Mouse (Mus musculus) megakaryocyte, embryonic 14.5 days (primary cell): ENCODE results near the gene Klhl42. TPM values are rescaled to one million over a fixed set of nuclear protein-coding genes. Genes with fewer than 3 reads are reported as not detected.

Experiments used
- H3K27me3 ChIP-seq: replicated peaks from 2 replicates; pipeline ENCODE3; 2012; ENCODE audit warnings: inconsistent platforms
- H3K36me3 ChIP-seq: replicated peaks from 2 replicates; pipeline ENCODE3; 2012; ENCODE audit warnings: low read length, inconsistent platforms, mixed read lengths
- H3K4me1 ChIP-seq: 2 replicates; pipeline ENCODE4 v1.6.1; 2012; ENCODE audit warnings: inconsistent platforms
- H3K4me3 ChIP-seq: replicated peaks from 2 replicates; pipeline ENCODE3; 2012; ENCODE audit warnings: moderate library complexity, mild to moderate bottlenecking, inconsistent platforms
- H3K9me3 ChIP-seq: 2 replicates; pipeline ENCODE4 v1.6.1; 2012; ENCODE audit warnings: inconsistent platforms
- FLI1 ChIP-seq: IDR thresholded peaks from 2 replicates; pipeline ENCODE4 v1.6.1; 2012; ENCODE audit warnings: low read length, inconsistent platforms, mixed read lengths
- GATA1 ChIP-seq: IDR thresholded peaks from 3 replicates; pipeline ENCODE4 v1.6.1; 2012; ENCODE audit warnings: mixed read lengths, low read length, inconsistent platforms, borderline replicate concordance
- polyA plus RNA-seq: library from polyadenylated mRNA; stranded (reverse); fragments of >175 nt; gene quantifications from 2 replicates; pipeline ENCODE4 v1.2.3, GENCODE M21; 2012; ENCODE audit warnings: low replicate concordance; ENCODE audit not compliant: insufficient read depth

Klhl42 gene
- polyA plus RNA-seq, 1 experiment: 1.7 TPM

DNA sequence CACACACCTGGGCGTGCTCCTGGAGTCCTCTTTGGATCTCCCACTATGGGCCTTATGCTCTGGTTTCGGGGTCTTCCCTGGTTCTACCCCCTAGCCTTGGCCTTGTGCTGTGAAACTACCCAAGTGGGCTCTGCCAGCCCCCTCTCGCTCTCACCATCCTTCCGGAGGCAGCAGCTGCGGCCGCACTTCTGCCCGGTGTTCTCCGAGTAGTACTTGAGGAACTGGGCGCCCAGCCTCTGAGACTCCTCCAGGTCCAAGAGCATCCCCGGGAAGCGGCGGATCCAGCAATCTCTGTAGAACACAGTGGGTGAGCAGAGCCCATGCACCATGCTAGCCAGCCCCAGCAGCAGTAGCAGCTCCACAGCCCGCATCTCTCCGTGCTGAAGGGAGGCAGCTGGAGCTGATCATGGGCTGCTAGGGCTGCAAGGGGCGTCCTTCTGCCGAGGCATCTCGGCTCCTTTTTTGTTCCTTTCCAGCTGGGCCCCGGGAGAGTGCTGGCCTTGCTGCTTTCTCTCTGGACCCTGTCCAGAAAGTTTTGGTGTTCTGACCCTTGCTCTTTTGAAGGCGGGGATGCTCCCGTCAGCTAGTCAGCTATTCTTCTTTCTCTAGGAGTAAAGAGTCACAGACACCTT lies 4.5 kb upstream of the Klhl42 start, which contains the start of gene Mansc4:
Mansc4 (minus strand) TSS at position 439 of the 632 bp plus-strand sequence.
- H3K4me1 ChIP-seq: peaks cover 24% of the 10 kb centered on the region
- TF ChIP-seq GATA1: no peak
- H3K36me3 ChIP-seq: no peaks in the 10 kb centered on the region
- no peak within 1 kb of the TSS for H3K4me3 ChIP-seq
- no peaks in the 10 kb centered on the region for H3K9me3 ChIP-seq
- no peaks in the 10 kb centered on the region for H3K27me3 ChIP-seq

DNA sequence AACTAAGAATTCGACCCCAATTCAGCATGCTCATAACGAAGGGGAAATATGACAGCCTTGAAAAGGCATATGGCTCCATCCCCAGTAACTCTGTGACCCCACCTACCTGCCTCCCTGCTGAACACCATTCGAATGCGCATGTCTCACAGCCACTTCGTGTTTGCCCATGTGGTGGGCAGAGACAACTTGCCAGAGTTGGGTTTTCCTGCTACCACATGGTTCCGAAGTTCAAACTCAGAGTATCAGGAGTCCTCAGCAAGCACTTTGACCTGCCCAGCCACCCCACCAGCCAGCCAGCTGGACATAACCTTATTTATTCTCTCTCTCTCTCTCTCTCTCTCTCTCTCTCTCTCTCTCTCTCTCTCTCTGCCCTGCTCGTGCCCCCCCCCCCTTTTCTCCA lies 3.4 kb upstream of the Klhl42 start:
- no peak overlapping the region for H3K4me3 ChIP-seq
- TF ChIP-seq GATA1 (no peak), FLI1 (no peak)
- H3K36me3 ChIP-seq: no peaks in the 10 kb centered on the region
- no peaks in the 10 kb centered on the region for H3K27me3 ChIP-seq
- H3K9me3 ChIP-seq: no peaks in the 10 kb centered on the region
- peaks cover 34% of the 10 kb centered on the region for H3K4me1 ChIP-seq

DNA sequence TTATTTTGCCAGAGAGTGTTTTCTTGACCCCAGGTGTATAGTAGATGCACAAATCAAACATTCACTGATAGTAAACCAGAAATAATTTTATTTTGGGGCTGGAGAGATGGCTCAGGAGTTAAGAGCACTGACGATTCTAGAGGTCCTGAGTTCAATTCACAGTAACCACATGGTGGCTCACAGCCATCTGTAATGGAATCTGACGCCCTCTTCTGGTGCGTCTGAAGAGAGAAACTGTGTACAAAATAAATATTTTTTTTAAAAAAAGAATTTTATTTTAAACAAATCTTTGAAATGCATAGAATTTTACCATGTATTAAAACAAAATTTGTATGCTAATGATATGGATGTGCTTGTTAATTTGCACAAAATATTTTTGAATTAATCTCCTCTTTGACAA lies 2.7 kb upstream of the Klhl42 start:
- peaks cover 4% of the 10 kb centered on the region for H3K36me3 ChIP-seq
- H3K4me3 ChIP-seq: no peak overlapping the region
- no peaks in the 10 kb centered on the region for H3K9me3 ChIP-seq
- no peaks in the 10 kb centered on the region for H3K27me3 ChIP-seq
- TF ChIP-seq FLI1 (no peak), GATA1 (no peak)
- H3K4me1 ChIP-seq: peaks cover 40% of the 10 kb centered on the region

DNA sequence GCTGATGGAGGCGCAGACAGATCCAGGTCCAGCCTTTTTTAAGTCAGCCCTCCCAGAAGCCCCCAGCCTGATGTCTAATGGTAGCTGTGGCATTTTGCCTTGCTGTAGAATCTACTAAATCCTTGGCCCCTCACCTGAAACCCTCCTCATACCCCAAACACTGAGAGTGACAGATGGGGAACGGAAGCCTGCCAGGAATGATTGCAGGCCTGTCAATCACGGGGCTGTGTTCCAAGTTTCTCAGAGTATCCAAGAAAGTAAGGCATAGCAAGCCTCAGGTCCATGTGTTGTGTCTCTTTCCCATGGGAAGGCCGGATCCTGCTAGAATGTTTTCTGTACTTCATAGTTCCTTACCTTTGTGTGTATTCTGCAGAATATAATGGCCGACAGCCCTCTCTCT lies 988 bp upstream of the Klhl42 start:
- H3K9me3 ChIP-seq: no peaks in the 10 kb centered on the region
- TF ChIP-seq GATA1 (no peak), FLI1 (no peak)
- peak overlapping the region; percentile 94 for H3K4me3 ChIP-seq

DNA sequence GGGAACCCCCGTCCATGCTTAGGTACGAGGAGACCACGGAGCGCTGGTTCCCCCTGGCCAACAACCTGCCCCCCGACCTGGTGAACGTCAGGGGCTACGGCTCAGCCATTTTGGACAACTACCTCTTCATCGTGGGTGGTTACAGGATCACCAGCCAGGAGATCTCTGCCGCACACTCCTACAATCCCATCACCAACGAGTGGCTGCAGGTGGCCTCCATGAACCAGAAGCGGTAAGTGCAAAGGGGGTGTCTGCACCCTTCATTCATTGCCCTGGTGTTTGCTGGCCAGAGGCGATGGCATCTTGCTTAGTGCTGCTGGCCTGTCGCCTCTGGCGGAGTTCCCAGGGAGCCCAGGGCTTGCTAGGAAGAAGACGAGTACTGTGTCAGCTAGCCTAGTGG lies 957 bp downstream of the Klhl42 start:
- Histone ChIP-seq H3K4me3 (peak overlapping the region; percentile 94), H3K9me3 (no peaks in the 10 kb centered on the region), H3K36me3 (peaks cover 32% of the 10 kb centered on the region), H3K27me3 (no peaks in the 10 kb centered on the region), H3K4me1 (peaks cover 41% of the 10 kb centered on the region)
- TF ChIP-seq GATA1 (no peak), FLI1 (no peak)

More for the DNA sequence above, 988 bp upstream of the Klhl42 start:
- H3K4me1 ChIP-seq: peaks cover 52% of the 10 kb centered on the region
- H3K27me3 ChIP-seq: no peaks in the 10 kb centered on the region
- peaks cover 15% of the 10 kb centered on the region for H3K36me3 ChIP-seq

DNA sequence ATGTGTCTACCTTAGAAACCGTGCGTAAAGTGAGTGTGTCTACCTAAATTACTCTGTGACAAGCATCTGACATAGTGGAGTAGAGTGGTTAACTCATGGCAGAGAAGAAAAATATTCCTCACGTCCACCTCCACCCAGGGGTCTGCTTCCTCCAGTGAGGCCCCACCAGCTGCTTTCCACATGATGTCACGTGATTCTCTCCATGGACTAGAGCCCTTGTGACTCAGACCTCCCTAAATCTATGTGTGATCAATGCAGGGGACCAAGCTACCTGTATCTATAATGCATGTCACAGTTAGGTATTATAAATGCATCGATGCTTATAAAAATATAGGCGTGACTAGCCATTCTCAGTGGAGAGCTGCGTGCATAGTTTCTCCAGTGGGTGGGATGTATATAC lies 3.6 kb downstream of the Klhl42 start:
- H3K4me1 ChIP-seq: peaks cover 58% of the 10 kb centered on the region
- H3K9me3 ChIP-seq: no peaks in the 10 kb centered on the region
- peaks cover 58% of the 10 kb centered on the region for H3K36me3 ChIP-seq
- TF ChIP-seq GATA1: no peak
- peak overlapping the region; percentile 64 for H3K4me3 ChIP-seq
- no peaks in the 10 kb centered on the region for H3K27me3 ChIP-seq

DNA sequence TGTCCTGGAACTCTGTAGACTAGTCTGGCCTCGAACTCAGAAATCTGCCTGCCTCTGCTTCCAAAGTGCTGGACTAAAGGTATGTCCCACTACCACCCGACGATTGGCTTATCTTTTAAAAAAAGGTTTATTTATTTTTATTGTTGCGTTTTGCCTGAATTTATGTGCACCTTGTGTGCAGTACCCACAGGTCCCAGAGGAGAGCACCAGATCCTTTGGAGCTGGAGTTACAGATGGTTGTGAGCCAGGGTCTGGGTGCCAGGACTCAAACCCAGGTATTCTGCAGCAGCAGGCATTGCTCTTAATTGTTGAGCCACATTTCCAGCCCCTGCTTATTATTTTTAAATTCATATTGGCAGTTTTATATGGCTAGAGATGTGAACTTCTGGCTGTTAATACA lies 4.9 kb downstream of the Klhl42 start:
- Histone ChIP-seq H3K27me3 (no peaks in the 10 kb centered on the region), H3K4me1 (peaks cover 58% of the 10 kb centered on the region), H3K4me3 (no peak overlapping the region), H3K36me3 (peaks cover 71% of the 10 kb centered on the region), H3K9me3 (no peaks in the 10 kb centered on the region)
- TF ChIP-seq FLI1: no peak
- no peak for TF ChIP-seq GATA1

DNA sequence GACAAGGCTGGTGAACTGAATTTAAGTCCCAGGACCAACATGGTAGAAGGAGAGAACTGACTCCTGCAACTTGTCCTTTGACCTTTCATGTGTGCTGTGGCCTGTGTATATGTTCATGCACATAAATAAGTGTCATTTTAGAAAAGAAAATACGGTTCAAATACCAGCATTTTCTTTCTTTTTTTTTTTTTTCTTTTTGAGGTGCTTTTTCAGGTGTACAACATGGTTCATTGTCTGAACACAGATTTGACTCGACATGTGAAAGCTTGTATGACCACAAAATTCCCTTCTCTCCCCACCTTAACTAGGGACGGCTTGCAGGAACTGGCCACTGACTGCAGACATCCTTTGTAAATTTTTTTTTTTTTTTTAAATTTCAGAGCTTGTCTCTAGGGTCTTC lies 5.8 kb downstream of the Klhl42 start:
- peaks cover 61% of the 10 kb centered on the region for H3K4me1 ChIP-seq
- no peaks in the 10 kb centered on the region for H3K9me3 ChIP-seq
- H3K36me3 ChIP-seq: peaks cover 80% of the 10 kb centered on the region
- H3K4me3 ChIP-seq: no peak overlapping the region
- H3K27me3 ChIP-seq: no peaks in the 10 kb centered on the region
- no peak for TF ChIP-seq FLI1
- TF ChIP-seq GATA1: no peak

DNA sequence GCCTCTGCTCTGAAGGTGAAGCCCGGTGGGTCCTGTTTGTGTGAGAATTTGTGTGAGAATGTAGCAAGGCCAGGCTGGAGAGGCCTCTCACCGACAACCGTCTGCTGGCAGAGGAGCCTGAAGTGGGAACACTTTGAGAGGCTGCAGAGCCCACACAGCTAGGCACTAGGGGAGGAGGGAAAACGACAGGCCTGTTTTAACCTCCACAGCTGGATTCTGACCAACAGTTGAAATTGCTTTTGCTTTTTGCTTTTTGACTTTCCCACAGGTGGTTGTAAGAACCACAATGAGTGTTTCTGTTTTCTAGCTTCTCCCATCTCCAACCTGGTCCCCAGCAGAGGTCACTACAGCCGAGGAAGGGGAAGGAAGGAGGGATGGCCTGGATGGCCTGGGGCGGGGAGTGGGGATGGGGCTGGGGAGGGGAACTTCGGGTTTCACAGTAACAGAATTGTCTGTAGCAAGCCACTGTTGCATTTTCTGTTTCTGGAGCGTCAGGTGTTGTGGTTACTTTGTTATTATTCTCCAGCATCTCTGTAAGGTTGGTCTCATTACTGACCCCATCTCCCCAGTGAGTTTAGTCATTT lies 6.3 kb downstream of the Klhl42 start:
- peaks cover 85% of the 10 kb centered on the region for H3K36me3 ChIP-seq
- H3K9me3 ChIP-seq: no peaks in the 10 kb centered on the region
- peaks cover 61% of the 10 kb centered on the region for H3K4me1 ChIP-seq
- TF ChIP-seq GATA1: no peak
- no peak for TF ChIP-seq FLI1
- no peak overlapping the region for H3K4me3 ChIP-seq
- H3K27me3 ChIP-seq: no peaks in the 10 kb centered on the region

DNA sequence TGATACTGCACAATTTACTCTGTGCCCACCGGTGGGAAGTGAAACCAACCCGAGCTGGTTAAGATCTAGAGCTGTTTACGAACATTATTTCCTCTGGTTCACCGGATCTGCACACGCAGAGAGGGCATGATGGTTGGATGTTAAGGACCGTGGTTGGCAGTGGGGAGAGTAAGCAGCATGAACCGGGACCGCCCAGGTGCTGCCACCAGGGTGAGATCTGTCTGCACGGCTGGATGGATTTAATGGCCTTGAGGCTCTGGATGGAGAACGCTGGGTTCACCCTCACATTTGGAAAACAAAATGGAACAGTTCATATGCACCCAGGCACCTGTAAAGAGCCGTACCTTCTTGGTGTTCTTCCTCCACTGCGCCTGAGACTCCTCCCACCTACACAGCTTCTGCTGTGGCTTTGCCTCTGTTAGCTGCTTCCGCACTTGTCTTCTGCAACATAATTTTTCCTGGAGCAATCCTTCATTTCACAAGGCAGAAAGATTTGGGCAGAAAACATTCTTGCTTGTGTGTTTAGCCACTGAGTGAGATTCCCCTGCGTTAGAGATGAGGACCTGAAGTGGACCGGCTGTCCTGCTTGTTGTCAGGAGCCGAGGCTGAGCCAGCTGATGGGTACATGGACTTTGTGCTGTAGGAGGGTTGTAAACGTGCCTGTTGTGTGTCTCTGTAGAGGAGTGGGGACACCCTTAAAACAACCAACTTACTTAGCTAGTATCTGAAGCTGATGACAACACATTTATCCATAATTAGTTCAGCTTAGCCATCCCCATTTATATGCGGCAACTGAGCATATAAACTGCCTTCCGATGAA lies 8.5 kb downstream of the Klhl42 start:
- H3K9me3 ChIP-seq: no peaks in the 10 kb centered on the region
- TF ChIP-seq GATA1: no peak
- H3K36me3 ChIP-seq: peaks cover 91% of the 10 kb centered on the region
- peaks cover 57% of the 10 kb centered on the region for H3K4me1 ChIP-seq
- peak overlapping the region; percentile 51 for H3K4me3 ChIP-seq
- no peaks in the 10 kb centered on the region for H3K27me3 ChIP-seq
